Mouse (Mus musculus): ENCODE measurements around the gene Rnft1. TPM values are rescaled to one million over a fixed set of nuclear protein-coding genes. Genes with fewer than 3 reads are reported as not detected.

Gene Rnft1
- polyA plus RNA-seq (2012; rRNA removed), result 3.2 TPM in 2 replicates

GRCm38 (mm10) chr11:86484101-86484868 is at the start of gene Rnft1:
TSS of gene Rnft1 (plus strand) at chr11:86484657.

GRCm38 (mm10) chr11:86544639-86545299 is 60.3 kb downstream of the Rnft1 start, which contains the start of the genes Rps6kb1 and Tubd1:
TSS of gene Rps6kb1 (minus strand) at chr11:86544805.
TSS of gene Tubd1 (plus strand) at chr11:86544991.

Other genes with a start within 250 kb of the Rnft1 start
- 11.8 and 12.8 TPM in 2 replicates for gene Ints2, start 227.1 kb upstream of the Rnft1 start, polyA plus RNA-seq (2012; rRNA removed)
- gene Med13, start 127.1 kb upstream of the Rnft1 start, polyA plus RNA-seq (2012; rRNA removed), result 17.0 and 23.0 TPM in 2 replicates
- 4.4 and 8.0 TPM in 2 replicates for gene Rps6kb1, start 60.1 kb downstream of the Rnft1 start, polyA plus RNA-seq (2012; rRNA removed)
- gene Tubd1, start 60.3 kb downstream of the Rnft1 start, polyA plus RNA-seq (2012; rRNA removed), result 1.3 and 1.9 TPM in 2 replicates
- 29.3 and 34.4 TPM in 2 replicates for gene Vmp1, start 199.2 kb downstream of the Rnft1 start, polyA plus RNA-seq (2012; rRNA removed)
- gene Ptrh2, start 199.3 kb downstream of the Rnft1 start, polyA plus RNA-seq (2012; rRNA removed), result 4.0 and 4.6 TPM in 2 replicates

Data from ovary, adult 2 months (tissue).